Mouse (Mus musculus): ENCODE measurements around the gene Cnn3.

The Cnn3 gene

DNA sequence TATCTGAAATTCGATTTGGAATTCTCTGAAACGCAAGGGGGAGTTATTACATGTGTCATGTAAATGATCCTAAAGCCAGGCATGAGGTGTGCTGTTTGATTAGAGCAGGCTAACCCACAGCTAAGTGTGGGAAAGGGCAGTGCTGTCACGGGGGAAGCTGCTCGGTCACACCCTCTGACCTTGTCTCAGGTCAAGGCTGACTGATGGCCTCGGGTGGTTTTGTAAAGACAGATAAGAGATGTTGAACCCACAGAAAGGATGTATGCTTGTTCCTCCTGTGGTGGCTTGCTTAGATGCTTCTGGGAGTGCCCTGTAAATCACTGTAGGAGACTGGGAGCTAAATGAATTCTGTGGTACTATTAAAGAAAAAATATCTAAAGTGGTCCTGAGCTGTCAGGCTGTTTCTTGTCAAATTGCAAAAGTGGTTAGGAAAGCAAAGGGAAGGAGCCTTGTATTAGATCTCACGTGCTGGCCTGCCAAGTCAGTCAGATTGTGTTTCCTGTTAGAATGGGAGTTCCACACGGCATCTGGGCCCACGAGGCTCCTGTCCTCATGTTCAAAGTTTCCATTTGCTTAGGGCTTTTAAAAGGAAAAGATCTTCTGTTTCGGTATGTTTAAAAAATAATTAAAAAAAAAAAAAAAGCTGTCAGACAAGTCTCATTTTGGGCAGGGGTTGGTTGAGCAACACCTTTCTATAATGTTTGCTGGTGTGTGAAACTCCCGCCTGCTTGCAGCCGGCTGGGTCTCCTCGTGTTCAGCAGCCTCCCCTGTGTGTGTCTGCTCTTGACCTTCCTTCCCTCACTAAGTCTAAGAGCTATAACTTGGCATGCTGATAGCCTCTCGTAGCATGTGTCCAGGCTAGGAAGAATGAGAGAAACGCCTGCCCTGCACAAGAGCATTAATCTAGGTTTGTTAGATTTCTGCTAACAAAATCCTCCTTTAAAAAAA, 32.5 kb downstream of the Cnn3 start:
- DNase-seq = no peak

DNA sequence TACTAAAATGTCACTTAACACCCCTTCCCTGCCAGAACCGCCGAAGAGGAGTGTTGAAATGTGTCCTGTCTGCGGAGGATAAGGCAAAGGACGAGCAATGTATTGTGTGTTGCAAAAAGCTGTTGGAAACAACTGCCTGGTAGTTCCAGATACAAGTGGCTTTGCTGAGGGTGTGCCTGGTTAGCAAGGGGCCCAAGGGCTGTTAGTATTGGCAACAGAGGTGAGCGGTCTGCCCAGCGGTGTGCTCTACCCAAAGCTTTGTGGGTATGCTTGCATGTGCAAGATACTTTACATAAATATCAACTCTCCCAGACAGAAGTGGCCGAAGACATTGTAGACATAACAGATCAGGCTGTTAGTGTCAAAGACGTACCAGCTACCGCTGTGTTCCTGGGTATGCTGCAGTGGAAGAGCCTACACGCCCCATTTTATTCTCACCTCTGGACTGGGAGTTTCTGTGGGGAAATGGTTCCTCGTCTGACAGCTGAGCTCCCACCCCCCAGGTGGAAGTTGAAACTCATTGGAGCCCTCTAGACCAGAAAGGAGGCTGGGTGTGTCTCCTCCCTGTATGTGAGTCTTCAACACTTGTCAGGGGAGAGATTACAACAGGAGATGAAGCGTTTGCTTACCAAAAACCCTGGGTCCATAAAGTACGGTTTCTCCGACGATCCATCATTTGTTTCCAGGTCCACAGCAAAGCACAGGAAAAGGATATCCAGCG, 34.3 kb downstream of the Cnn3 start:
- DNase-seq = no peak

DNA sequence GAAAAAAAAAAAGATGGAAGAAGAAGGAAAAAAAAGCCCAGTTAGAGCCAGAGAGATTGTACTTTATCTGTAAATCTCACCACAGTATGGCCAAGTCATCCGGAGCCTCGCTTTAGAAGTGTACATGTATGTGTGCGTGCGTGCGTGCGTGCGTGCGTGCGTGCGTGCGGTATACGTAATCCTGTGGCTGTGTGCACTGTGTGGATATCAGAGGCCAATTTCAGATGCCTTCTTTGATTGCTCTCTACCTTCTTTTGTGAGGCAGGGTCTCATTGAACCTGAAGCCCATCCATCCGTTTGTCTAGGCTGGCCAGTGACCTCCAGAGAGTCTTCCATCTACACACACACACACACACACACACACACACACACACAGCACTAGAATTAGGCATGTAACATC, 35.2 kb downstream of the Cnn3 start:
- DNase-seq = no peak

DNA sequence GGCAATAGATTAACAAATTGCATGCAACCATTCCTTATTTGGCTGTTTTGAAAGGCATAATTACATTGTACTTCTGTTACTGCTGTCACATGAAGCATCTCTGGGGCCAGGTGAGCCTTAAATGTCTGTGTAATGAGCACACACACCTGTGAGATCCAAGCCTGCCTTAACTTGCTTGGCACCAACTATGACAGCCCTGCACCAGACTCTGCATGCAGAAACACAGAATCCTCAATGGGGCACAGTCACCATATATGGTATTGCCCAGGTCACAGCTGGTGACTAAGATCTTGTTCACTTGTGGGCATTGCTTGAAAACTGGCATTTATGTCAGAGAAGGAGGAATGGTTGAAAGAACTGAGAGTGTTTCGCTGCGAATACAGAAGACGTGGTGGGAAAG, 36.5 kb downstream of the Cnn3 start:
- no peak for DNase-seq

DNA sequence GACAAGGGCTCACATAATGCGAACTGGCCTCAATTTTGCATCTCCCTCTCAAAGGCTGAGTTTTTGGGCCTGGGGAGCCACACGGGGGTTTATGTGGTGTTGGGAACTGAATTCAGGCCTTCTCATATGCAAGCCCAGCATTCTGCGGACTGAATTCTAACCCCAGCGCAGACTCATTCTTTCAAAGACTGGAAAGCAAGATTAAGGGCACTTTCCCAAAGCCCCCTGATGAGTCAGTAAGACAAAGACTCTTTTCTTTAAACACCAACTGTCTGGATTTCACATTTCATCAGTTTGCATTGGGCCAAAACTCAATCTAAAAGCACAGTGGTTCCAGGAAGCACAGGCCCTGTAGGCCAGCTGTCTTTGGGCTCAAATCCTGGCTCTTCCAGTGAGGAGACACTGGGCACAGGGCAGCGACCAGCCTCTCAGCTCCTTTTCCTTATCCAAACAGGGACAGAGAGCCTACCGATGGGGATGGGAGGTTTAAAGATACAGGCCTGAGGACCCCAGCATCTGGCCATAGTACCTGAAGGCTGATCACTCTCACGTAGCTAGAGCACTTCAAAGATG, 38.5 kb downstream of the Cnn3 start:
- DNase-seq = peak; percentile 49 to 60

DNA sequence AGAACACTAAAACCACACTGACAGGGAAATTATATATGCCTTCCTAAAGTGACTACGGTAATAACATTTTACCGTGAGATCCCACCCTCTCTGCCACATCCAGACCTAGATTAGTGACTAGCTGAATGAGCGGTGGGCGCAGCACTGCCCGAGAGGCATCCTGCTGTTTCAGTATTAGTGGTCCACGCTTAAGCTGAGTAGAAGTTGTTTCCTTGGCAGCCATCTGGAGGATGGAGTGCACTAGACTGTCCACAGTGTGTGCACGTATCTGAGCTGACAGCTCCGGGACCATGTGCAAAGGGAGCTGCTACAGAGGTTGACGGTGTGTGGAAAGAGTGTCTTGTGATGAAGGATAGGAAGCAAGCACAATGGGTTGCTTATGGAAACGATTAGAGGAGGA, 39.5 kb downstream of the Cnn3 start:
- DNase-seq = peak; percentile 26 to 30

DNA sequence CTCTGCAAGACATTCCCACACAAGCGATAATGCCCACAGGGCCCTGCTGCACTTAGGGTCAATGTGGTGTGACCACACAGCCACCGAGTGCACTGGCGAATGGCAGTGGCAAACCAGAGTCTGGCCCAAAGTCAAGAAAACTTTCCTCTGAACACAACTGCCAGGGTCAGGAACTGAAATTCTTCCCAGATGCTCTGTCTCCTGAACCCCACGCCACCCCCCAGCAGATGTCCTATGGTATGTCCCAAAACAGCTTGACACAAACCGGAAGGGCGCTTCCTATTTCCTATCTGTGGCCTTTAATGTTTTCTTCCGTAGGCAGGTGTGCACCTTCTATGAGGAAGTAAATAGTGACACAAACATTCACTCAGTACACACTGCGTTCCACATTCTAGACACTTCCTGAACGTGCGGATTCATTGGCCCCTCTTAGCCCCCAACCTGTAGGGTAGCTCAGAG, 40.8 kb downstream of the Cnn3 start:
- DNase-seq = no peak

DNA sequence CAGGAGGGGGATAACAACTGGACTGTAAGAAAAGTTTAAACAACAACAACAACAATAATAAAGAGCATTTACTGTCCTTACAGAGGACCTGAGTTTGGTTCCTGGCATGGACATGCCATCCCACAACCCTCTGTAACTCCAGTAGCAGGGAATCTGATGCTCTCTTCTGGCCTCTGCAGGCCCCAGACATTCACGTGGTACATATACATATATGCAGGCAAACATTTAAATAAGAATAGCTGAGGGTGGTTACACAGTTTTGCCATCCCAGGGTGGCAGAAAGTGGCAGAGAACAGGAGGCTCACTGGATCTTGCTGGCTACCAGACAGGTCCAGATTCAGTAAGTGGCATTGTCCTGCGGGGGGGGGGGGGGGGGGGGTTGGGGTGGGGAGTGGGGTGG, 41.8 kb downstream of the Cnn3 start:
- no peak for DNase-seq

DNA sequence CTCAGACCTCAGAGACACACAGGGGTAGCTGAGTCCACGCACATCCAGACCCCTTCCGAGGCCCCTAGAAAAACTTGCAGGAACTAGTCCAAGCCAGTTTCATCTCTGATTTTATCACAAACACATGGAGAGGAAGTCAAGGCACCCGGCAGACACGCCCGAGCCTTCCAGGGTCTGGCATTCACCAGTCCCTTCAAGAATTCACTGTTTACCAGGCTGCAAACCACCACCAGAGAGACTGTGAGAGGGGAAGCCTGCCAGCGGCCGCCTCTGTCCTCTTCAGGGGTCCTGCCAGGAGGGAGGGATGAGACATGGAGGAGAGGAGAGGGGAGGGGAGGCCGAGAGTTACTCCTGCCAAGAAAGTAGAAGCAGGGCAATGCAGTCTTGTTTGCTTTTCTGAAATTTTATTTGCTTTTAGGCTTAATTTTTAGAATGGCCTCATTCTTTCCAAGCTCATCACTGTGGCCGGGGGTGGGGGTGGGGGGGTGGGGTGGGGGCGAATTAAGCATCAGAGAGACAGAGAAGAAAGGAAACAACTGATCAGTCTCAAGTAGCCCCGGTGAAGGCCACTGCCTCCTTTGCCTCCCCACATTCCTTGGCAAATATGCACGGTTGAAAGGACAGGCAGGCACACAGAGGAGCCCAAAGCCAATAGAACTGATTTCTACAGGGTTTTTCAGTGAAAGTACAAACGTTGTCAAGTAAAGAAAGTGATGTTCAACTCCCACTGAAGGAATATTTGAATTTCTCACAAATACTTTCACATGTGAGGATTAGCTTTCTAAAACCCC, 43.1 kb downstream of the Cnn3 start:
- DNase-seq = peak; percentile 62 to 79

DNA sequence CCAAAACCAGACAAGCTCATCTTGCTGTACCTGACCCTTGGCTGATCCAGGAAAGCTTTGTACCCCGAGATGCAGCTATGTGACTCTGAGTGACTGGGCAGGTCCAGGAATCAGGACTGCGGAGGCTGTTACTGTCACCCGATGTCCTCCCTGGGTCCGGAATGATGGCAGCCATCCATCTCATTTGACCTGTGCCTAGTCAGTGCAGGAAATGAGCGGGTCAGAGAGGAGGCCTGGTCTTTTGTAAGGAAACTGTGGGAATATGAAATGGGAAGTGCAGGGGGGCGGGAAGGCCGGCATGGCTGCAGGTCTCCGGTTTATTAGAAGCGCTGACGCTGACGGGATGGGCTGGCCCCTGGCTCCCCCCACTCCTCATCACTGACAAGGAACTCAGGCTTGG, 45.4 kb downstream of the Cnn3 start:
- no peak for DNase-seq

DNA sequence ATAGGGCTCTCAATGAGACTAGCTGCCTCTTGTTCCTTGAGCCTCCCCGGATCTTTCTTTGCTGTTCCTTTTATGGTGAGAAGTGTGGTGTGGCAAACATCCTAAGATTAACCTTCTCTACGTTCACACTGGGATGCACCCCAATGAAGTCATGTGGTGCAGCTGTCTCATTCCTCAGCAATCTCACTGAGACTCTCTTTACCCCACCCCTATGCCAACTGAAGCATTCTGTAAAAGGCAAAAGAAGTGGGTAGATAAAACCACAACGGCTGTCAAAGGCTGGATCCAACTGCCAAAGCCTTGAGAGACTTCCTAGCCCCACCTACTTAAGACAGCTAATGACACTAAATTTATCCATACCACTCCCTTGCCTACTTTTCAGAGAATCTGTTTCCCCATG, 48.4 kb downstream of the Cnn3 start:
- DNase-seq = no peak

DNA sequence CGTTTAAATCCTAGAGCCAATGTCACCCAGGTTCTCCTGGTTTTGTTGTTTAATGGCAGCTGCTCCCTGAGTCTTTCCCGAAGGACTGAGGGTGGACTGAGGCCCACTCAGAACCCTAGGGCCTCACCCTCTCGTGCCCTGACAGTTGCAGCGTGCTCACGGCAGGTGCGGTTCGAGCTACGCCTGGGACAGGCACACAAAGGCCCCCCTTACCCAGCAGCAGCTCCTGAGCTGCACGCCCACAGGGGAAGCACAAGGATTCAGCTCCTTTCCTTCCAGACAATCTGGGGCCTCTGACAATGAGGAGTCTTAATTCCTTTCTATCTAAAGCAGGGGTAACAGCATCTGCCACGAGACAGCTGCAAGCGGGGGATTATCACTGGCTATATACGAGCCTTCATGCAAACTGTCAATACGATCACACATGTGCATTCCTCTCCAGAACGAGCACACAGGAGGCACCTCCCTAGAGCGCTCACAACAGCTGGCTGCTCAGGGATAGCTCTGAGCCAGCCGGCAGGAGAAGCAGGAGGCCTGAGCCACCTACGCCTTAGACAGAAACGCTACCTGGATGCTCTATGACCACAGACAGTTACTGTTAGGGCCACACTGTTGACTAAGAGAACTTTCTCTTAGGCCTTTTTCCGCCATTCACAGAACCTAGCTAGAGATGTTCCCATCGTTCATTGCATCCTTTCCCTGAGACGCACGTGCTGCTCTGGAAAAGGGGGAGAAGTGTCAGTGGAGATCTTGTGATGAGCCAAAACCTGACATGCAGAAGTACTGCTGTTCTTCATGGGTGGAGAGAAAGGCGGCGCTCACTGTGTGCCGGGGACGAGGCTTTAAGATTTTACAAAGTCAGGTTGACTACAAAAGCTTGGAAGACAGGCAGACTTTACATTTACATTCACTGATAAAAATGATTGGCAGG, 54.0 kb downstream of the Cnn3 start:
- DNase-seq = no peak

DNA sequence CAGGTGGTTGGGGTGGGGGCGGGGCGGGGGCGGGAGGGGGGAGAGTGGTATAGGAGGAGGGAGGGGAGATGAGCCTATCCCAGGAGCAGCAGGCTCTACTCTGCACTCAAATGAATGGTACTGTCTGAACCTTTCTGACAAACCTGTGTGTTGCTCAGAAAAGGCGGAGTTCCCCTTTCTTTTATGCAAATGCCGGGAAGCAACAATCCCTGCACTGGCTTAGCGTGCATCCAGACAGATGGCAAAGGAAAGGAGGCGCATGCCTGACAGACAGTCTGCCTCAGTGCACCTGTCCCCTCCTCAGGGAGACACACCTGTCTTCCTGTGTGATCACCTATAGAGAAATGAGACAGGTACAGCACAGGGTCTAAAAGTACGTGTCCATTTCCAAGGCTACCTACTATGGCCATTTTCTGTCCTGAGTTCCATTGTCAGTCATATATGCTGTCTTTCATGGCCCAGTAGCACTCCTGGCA, 54.7 kb downstream of the Cnn3 start:
- no peak for DNase-seq

DNA sequence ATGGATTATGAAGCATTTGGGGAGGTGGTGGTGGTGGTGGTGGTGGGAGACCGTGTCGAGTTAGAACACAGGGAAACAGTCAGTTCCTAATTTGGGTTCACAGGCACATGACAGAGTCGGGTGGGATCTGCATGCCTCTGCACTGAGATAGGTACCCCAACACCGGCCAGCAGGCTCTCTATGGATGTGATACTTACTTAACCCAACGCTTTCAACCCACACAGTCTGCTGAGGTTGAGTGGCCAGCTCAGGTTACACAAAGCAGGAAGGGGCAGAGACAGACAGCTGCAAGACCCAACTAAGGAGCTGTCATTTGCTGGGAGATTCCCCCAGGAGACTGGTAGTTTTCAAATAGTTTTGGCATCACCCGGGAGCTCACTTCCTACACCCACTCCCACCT, 55.3 kb downstream of the Cnn3 start:
- DNase-seq = no peak

DNA sequence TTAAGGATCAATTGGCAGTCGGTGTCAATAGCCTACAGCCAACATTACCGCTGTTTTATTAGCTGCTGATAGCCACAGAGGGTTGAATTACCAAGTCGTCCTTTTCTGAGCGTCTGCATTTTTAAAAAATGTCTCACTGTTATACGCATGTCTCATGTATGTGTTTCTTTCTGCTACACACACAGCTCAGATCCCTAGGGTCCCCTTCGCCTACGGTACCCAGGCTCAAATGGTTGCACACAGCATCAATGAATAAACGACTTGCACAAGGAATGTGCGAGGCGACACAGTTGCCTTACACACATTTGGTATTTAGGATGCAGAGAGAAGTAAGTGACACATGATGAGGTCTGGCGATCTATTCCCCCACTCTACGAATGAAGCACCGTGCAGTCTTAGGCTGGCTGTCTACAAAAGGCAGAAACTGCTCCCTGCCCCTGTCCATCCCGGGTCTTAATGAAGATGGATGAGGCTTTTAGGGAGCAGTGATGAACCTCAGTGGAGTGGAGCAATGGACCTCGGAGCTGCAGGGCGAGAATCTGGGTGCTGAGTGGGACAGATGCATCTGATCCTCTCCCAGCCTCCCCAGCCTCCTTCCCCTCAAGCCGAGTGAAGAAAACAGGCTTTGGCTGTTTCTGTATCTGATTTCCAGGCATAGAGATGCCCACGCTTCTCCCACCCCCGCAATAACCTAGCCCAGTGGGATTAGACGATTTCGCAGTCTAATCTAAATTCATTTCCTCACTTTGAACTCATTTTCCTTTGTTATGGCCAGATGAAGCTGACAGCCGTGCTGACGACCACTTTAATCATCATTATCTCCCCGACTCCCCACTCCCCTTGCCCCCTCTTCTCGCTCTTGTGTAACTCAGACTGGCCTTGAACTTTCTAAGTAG, 57.2 kb downstream of the Cnn3 start:
- DNase-seq = no peak

DNA sequence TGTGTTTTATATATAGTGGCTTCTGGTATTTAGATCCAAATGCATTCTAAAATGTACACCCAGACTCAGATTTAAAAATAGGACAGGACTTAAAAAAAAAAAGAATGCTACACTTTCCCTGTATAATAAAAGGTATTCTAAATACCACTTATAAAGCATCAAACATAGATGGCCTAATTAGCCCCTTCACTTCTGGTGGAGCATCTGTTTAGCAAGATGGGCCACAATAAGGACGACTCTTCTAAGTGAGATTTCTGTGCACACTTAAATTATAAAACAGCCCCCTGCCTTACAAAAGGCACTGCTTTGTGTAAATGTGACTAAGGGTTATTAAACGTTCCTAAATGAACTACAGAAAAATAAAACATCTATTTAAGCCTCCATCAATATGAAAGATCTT, 58.9 kb downstream of the Cnn3 start:
- no peak for DNase-seq

DNA sequence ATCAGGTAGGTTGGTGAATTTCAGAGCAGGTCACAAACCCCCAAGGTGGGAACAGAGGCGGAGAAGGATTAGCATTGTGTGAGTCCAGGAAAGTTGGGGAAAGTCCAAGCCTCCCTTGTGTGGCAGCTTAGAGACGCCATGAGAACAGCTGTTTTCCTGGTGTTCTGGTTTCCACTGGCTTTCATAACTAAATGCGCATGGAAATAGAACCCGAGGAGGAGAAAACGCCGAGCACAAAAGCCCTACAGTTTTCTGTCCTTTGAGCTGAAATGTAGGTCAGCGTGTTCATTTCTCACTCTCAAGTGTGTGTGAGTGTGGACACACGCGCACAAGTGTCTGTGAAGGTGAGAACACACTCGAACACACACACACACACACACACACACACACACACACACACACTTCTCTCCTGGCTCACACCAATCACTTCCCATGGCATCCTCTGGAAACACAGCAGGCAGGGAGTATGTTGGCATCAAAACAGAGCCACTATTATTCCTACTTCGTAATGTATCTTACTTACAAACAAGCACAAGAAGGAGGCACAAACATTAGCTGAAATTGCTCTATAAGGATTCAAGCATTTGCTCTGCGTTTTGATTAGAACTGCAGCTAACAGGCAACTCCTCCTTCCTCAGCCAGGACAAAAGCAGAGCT, 63.3 kb downstream of the Cnn3 start:
- DNase-seq = peak; percentile 15 to 31

DNA sequence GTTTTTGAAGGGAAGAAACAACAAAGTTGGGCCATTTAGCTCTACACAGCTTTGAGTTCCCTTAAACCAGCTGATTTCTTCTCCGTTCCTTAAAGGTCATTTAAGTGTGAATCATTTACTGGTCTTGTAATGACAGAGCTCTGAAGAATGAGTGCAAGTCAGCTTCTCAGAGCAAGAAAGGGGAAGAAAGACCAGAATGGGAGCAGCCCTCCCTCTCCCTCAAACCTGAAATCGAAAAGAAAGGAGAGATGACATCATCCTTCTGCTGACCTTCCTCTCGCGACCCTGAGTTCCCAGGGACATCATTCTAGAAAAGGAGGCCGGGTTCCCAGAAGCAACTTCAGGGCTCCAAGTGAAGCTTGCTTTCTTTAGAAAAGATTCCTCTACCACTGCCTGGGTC, 64.6 kb downstream of the Cnn3 start:
- no peak for DNase-seq

DNA sequence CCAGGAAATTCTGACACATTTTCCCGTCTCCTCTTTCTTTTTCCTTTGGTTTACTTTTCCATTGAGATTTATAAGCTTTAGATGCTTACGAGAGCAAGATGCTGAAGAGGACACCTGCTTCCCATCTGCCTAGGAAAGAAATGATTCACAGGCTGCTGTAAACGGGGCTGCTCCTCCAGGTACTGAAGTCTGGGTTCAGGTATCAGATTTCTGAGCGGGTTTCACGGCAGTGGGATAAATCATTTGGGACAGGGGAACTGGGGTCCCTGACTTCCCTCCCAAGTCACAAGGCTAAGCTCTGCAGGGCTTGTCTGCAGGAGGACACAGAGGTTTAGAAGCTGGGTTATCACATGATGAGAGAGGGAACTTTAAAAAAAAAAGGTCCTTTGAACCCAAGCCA, 65.7 kb downstream of the Cnn3 start:
- no peak for DNase-seq

DNA sequence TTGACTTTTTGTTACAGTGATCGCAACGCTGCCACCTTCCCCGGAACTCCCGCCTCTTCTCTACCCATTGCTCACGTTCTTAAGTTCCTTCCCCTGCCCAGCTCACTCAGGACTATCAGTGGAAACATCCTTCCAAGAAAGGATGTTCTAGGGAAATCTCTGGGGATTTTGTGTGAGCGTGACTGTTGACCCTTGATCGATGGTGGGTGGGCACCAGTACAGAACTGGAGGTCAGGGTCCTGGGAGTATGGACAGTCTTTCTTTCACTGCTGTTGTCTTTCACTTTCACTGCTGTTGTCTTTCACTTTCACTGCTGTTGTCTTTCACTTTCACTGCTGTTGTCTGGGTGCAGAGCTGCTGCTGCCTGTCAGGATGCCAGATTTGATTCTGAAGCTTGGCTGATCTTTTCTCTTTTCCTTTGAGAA, 67.7 kb downstream of the Cnn3 start:
- DNase-seq = no peak
